Mouse (Mus musculus) bone marrow, adult 2 months (tissue): ENCODE measurements around the gene Ufc1.
"Not testable (repeated sequence)": the region's sequence is repeated elsewhere in the genome, so short reads cannot be mapped to it uniquely, and the experiment has no call there.

Experiments used
- CTCF ChIP-seq: fragments of 200-500 bp; IDR thresholded peaks from 2 replicates; pipeline ENCODE4 v1.5.1; 2011; ENCODE audit warnings: low read length, control low read depth; ENCODE audit not compliant: control insufficient read depth, insufficient read depth
- POLR2A ChIP-seq: fragments of 200-500 bp; IDR thresholded peaks from 2 replicates; pipeline ENCODE4 v1.6.1; 2011; ENCODE audit warnings: low read depth, mild to moderate bottlenecking, control low read depth, low read length, borderline replicate concordance; ENCODE audit not compliant: control insufficient read depth

GRCm38 (mm10) chr1:171306157-171306556 lies 11.3 kb upstream of the Ufc1 start:
- TF ChIP-seq CTCF, POLR2A: not testable (repeated sequence)
